Mouse (Mus musculus) MEL (cell line): Measurements from ENCODE around the gene Pim1. TPM values are rescaled to one million over a fixed set of nuclear protein-coding genes. Genes with fewer than 3 reads are reported as not detected.

Experiments
- DNase-seq: peaks from one replicate; pipeline ENCODE4 v3.0.0; 2011; ENCODE audit warnings: low read depth, low spot score
- H3K27ac ChIP-seq: 2 replicates; pipeline ENCODE4 v1.5.1; 2012; ENCODE audit warnings: low read depth, mild to moderate bottlenecking, control low read depth, low read length, moderate library complexity; ENCODE audit not compliant: control insufficient read depth
- H3K27me3 ChIP-seq, 2 experiments: fragments of 150-350 bp in 1 of 2; sonication (generic) in 1 of 2; 2 replicates each; pipeline ENCODE4 v1.6.1; 2012; ENCODE audit warnings: low read length in 2 of 2, mild to moderate bottlenecking in 2 of 2, improper control_type of control experiment in 1 of 2, moderate library complexity in 1 of 2; ENCODE audit not compliant: insufficient read depth in 2 of 2, control insufficient read depth in 1 of 2
- H3K36me3 ChIP-seq, 2 experiments: 2 replicates each; pipeline ENCODE4 v1.6.1; 2012 to 2014; ENCODE audit warnings: low read length in 2 of 2, improper control_type of control experiment in 1 of 2, inconsistent platforms in 1 of 2, mild to moderate bottlenecking in 1 of 2; ENCODE audit not compliant: insufficient read depth in 2 of 2, control insufficient read depth in 1 of 2
- H3K4me1 ChIP-seq, 2 experiments: fragments of 150-350 bp in 1 of 2; sonication (generic) in 1 of 2; 2 replicates each; pipeline ENCODE4 v1.6.1; 2012; ENCODE audit warnings: low read length in 2 of 2, improper control_type of control experiment in 1 of 2, mild to moderate bottlenecking in 1 of 2; ENCODE audit not compliant: insufficient read depth in 2 of 2, control insufficient read depth in 1 of 2
- H3K4me3 ChIP-seq, 2 experiments: fragments of 150-350 bp in 1 of 2; sonication (generic) in 1 of 2; 2 replicates each; pipeline ENCODE4 v1.5.1; 2012; ENCODE audit warnings: low read depth in 2 of 2, low read length in 2 of 2, mild to moderate bottlenecking in 2 of 2, moderate library complexity in 2 of 2, control low read depth in 1 of 2, improper control_type of control experiment in 1 of 2; ENCODE audit not compliant: control insufficient read depth in 1 of 2, insufficient read depth in 1 of 2
- H3K79me2 ChIP-seq: 2 replicates; pipeline ENCODE4 v1.6.1; 2012; ENCODE audit warnings: mild to moderate bottlenecking, low read length, moderate library complexity; ENCODE audit not compliant: control insufficient read depth, poor library complexity, insufficient read depth
- H3K9ac ChIP-seq: 2 replicates; pipeline ENCODE4 v1.6.1; 2012; ENCODE audit warnings: low read depth, mild to moderate bottlenecking, control low read depth, low read length, moderate library complexity; ENCODE audit not compliant: control insufficient read depth, poor library complexity, severe bottlenecking
- H3K9me3 ChIP-seq: fragments of 150-350 bp; sonication (generic); replicated peaks from 2 replicates; pipeline ENCODE4 v1.6.1; 2012; ENCODE audit warnings: mild to moderate bottlenecking, low read length, improper control_type of control experiment, moderate library complexity; ENCODE audit not compliant: insufficient read depth
- E2F4 ChIP-seq: IDR thresholded peaks from 2 replicates; pipeline ENCODE4 v1.6.1; 2011; ENCODE audit warnings: low read depth, low read length, improper control_type of control experiment, borderline replicate concordance
- EP300 ChIP-seq, 2 experiments: IDR thresholded peaks; 2 replicates each; pipeline ENCODE4 v1.6.1; 2011; ENCODE audit warnings: improper control_type of control experiment in 2 of 2, low read length in 2 of 2, low read depth in 1 of 2, mild to moderate bottlenecking in 1 of 2
- ETS1 ChIP-seq: IDR thresholded peaks from 2 replicates; pipeline ENCODE4 v1.6.1; 2012; ENCODE audit warnings: low read depth, mild to moderate bottlenecking, inconsistent platforms, low read length, improper control_type of control experiment, moderate library complexity
- HCFC1 ChIP-seq: IDR thresholded peaks from 2 replicates; pipeline ENCODE4 v1.6.1; 2012; ENCODE audit warnings: low read depth, mild to moderate bottlenecking, inconsistent platforms, low read length, improper control_type of control experiment, moderate library complexity
- JUND ChIP-seq: IDR thresholded peaks from 2 replicates; pipeline ENCODE4 v1.6.1; 2011; ENCODE audit warnings: low read depth, mild to moderate bottlenecking, improper control_type of control experiment, low read length
- MAFK ChIP-seq: IDR thresholded peaks from 2 replicates; pipeline ENCODE4 v1.6.1; 2011; ENCODE audit warnings: low read depth, mild to moderate bottlenecking, low read length, improper control_type of control experiment, borderline replicate concordance
- MAZ ChIP-seq: IDR thresholded peaks from 2 replicates; pipeline ENCODE4 v1.6.1; 2012; ENCODE audit warnings: low read depth, mild to moderate bottlenecking, inconsistent platforms, low read length, improper control_type of control experiment
- MYB ChIP-seq: IDR thresholded peaks from 2 replicates; pipeline ENCODE4 v1.6.1; 2011; ENCODE audit warnings: mild to moderate bottlenecking, low read depth, low read length, improper control_type of control experiment
- POLR2AphosphoS2 ChIP-seq: IDR thresholded peaks from 2 replicates; pipeline ENCODE4 v1.6.1; 2011; ENCODE audit warnings: low read length, improper control_type of control experiment
- SMC3 ChIP-seq: IDR thresholded peaks from 2 replicates; pipeline ENCODE4 v1.6.1; 2011; ENCODE audit warnings: low read depth, low read length, improper control_type of control experiment
- TAL1 ChIP-seq: IDR thresholded peaks from 2 replicates; pipeline ENCODE4 v1.6.1; 2012; ENCODE audit warnings: mild to moderate bottlenecking, inconsistent platforms, low read length, moderate library complexity, mixed read lengths
- TBP ChIP-seq: IDR thresholded peaks from 2 replicates; pipeline ENCODE4 v1.8.0; 2011; ENCODE audit warnings: low read depth, low read length, improper control_type of control experiment
- USF1 ChIP-seq: IDR thresholded peaks from 2 replicates; pipeline ENCODE4 v1.6.1; 2014; ENCODE audit warnings: low read depth, mild to moderate bottlenecking, inconsistent platforms, low read length, improper control_type of control experiment, moderate library complexity
- USF2 ChIP-seq, 2 experiments: IDR thresholded peaks; 2 replicates each; pipeline ENCODE4 v1.6.1; 2011 to 2012; ENCODE audit warnings: improper control_type of control experiment in 2 of 2, low read length in 2 of 2, borderline replicate concordance in 1 of 2, inconsistent platforms in 1 of 2, low read depth in 1 of 2, mild to moderate bottlenecking in 1 of 2; ENCODE audit not compliant: insufficient read depth in 1 of 2
- ZKSCAN1 ChIP-seq: IDR thresholded peaks from 2 replicates; pipeline ENCODE4 v1.6.1; 2012; ENCODE audit warnings: low read depth, mild to moderate bottlenecking, inconsistent platforms, low read length, improper control_type of control experiment, moderate library complexity
- ZMIZ1 ChIP-seq: IDR thresholded peaks from 2 replicates; pipeline ENCODE4 v1.6.1; 2012; ENCODE audit warnings: low read depth, mild to moderate bottlenecking, inconsistent platforms, low read length, improper control_type of control experiment, moderate library complexity
- ZNF384 ChIP-seq: IDR thresholded peaks from 2 replicates; pipeline ENCODE4 v1.6.1; 2012; ENCODE audit warnings: low read depth, mild to moderate bottlenecking, inconsistent platforms, low read length, improper control_type of control experiment
- polyA plus RNA-seq, 2 experiments: library from polyadenylated mRNA; stranded (reverse) in 1 of 2; unstranded in 1 of 2; fragments of >175 nt in 1 of 2; fragments of >200 nt in 1 of 2; gene quantifications; 2 replicates each; pipeline versions ENCODE4 v1.2.1 to v1.2.4; 2012; ENCODE audit warnings: low replicate concordance in 2 of 2, low read depth in 1 of 2; ENCODE audit not compliant: insufficient read length in 2 of 2, insufficient read depth in 1 of 2, missing spikeins in 1 of 2
- total RNA-seq: library from RNA; depleted of rRNA; stranded (reverse); fragments of 300-350 nt; gene quantifications from 2 replicates; pipeline ENCODE4 v1.2.3, GENCODE M21; 2012

Pim1 gene
- total and polyA plus RNA-seq, 3 experiments, result 30.6 to 52.1 TPM; not detected in 1

DNA sequence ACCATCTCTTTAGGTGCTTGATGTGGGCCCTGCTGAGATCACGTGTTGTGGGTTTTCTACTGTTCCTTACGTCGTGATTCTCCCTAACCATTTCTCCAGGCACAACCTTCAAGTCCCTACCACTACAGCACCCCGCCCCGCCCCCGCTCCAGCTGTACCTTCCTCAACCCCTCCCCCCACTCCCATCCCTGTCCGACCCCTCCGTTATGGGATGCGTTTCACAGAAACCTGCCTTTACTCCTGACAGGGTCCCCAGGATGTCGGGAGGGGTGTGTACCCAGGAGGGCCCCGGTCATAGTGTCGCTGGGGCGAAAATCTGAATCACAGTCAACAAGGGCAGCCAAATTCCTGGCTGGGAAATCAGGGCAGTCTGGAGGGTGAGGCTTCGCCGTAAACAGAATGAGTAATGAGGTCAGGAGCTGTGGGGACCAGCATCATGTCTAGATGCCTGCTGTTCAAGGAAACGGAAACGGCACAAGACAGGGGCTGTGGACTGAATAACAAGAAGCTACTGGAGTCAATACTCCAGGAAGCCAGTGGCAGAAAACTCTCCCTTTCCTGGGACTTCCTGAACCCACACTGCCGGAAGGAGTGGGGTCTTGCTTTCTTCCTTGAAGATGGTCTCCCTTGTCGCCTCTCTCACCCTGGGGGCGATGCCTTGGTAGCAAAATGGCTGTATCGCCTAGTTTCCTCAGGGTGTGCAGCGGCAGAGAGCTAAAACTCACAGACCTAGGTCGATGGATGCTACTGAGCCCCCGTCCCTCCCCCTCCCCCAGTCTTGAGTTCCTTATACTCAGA, 31.0 kb upstream of the Pim1 start:
- H3K27ac ChIP-seq, result no peak overlapping the region
- H3K4me1 ChIP-seq, result no peaks in the 10 kb centered on the region
- H3K9me3 ChIP-seq, result no peaks in the 10 kb centered on the region
- H3K79me2 ChIP-seq, result no peaks in the 10 kb centered on the region
- peaks cover 0 to 4% of the 10 kb centered on the region in 2 experiments; a peak in 3 of 4 replicates for H3K27me3 ChIP-seq
- no peak for DNase-seq
- no peaks in the 10 kb centered on the region for H3K36me3 ChIP-seq
- H3K4me3 ChIP-seq, result no peak overlapping the region
- H3K9ac ChIP-seq, result no peak overlapping the region
- no peak for TF ChIP-seq SMC3
- TF ChIP-seq MAFK, result no peak
- no peak for TF ChIP-seq MYB
- TF ChIP-seq TAL1, result no peak
- TF ChIP-seq TBP, result no peak
- no peak for TF ChIP-seq EP300 (IDR thresholded peaks at IDR 0.05; ENCODE audit: low read depth in 1 of 2, low read length in 2 of 2)
- no peak for TF ChIP-seq MAZ
- TF ChIP-seq E2F4, result no peak
- TF ChIP-seq USF2 (IDR thresholded peaks at IDR 0.05; ENCODE audit: borderline replicate concordance in 1 of 2, insufficient read depth in 1 of 2, low read depth in 1 of 2, low read length in 2 of 2), result no peak

- Histone ChIP-seq H3K27ac (no peak overlapping the region), H3K9ac (no peak overlapping the region), H3K9me3 (no peaks in the 10 kb centered on the region)
These were observed 30.4 kb upstream of the Pim1 start for GRCm38 (mm10) chr17:29460119-29460505.

More at GRCm38 (mm10) chr17:29460119-29460505, 30.4 kb upstream of the Pim1 start:
- Histone ChIP-seq H3K4me1 (no peaks in the 10 kb centered on the region), H3K4me3 (no peak overlapping the region), H3K79me2 (no peaks in the 10 kb centered on the region), H3K27me3 (peaks cover 0 to 4% of the 10 kb centered on the region in 2 experiments; a peak in 3 of 4 replicates), H3K36me3 (no peaks in the 10 kb centered on the region)
- TF ChIP-seq ZNF384 (no peak), POLR2AphosphoS2 (no peak), MAFK (no peak), MAZ (no peak), ETS1 (no peak), HCFC1 (no peak), USF1 (no peak), JUND (no peak), ZKSCAN1 (no peak), USF2 (IDR thresholded peaks at IDR 0.05; ENCODE audit: borderline replicate concordance in 1 of 2, insufficient read depth in 1 of 2, low read depth in 1 of 2, low read length in 2 of 2) (no peak), ZMIZ1 (no peak), EP300 (IDR thresholded peaks at IDR 0.05; ENCODE audit: low read depth in 1 of 2, low read length in 2 of 2) (no peak)
- DNase-seq, result no peak
